Mouse (Mus musculus): ENCODE data around the gene Nprl3.

- TF ChIP-seq TAL1 (conservative IDR thresholded peaks at IDR 0.05; ENCODE audit: low read depth, low read length) (no peak), CTCF (IDR thresholded peaks at IDR 0.05; ENCODE audit: low read depth, low read length) (peak; percentile 96), GATA2 (IDR thresholded peaks at IDR 0.05; ENCODE audit: borderline replicate concordance, low read depth, low read length) (no peak)
These were observed 29.2 kb downstream of the Nprl3 start for GRCm38 (mm10) chr11:32238093-32238860.

Data from G1E (cell line).